Mouse (Mus musculus): ENCODE data around the gene Map3k5. TPM values are rescaled to one million over a fixed set of nuclear protein-coding genes. Genes with fewer than 3 reads are reported as not detected.
"Not testable (repeated sequence)": the region's sequence is repeated elsewhere in the genome, so short reads cannot be mapped to it uniquely, and the experiment has no call there.

Map3k5 gene
- polyA plus RNA-seq, 1 experiment from 2014 or later = 2.5 TPM

GRCm38 (mm10) chr10:19962746-19963145 is 28.5 kb downstream of the Map3k5 start:
- H3K4me1 ChIP-seq (ENCODE audit: control insufficient read depth, insufficient read depth, low read length) = peaks cover 30% of the 10 kb centered on the region; the same call in 1 of the 2 replicates
- H3K27me3 ChIP-seq (replicated peaks; ENCODE audit: control insufficient read depth, insufficient read depth, low read length) = no peaks in the 10 kb centered on the region
- ATAC-seq (ENCODE audit: low read depth) = no peak
- H3K4me3 ChIP-seq (ENCODE audit: low read depth, low read length) = no peak overlapping the region
- 36% methylated on average over 4 of the region's 4 CpGs for WGBS
- H3K27ac ChIP-seq (replicated peaks; ENCODE audit: low read depth, low read length) = no peak overlapping the region
- no peaks in the 10 kb centered on the region for H3K36me3 ChIP-seq (ENCODE audit: control insufficient read depth, insufficient read depth, low read length)
- DNase-seq (ENCODE audit: low spot score) = peak; percentile 74
- no peak overlapping the region for H3K4me2 ChIP-seq (ENCODE audit: low read depth, low read length)
- no peak overlapping the region for H3K9ac ChIP-seq (ENCODE audit: low read depth, low read length)
- H3K9me3 ChIP-seq (ENCODE audit: control insufficient read depth, low read length) = no peaks in the 10 kb centered on the region

GRCm38 (mm10) chr10:19963206-19963605 is 28.9 kb downstream of the Map3k5 start:
- ATAC-seq (ENCODE audit: low read depth) (no peak), DNase-seq (ENCODE audit: low spot score) (no peak)
- no peaks in the 10 kb centered on the region for H3K36me3 ChIP-seq (ENCODE audit: control insufficient read depth, insufficient read depth, low read length)
- H3K4me1 ChIP-seq (ENCODE audit: control insufficient read depth, insufficient read depth, low read length) = peaks cover 30% of the 10 kb centered on the region; the same call in 1 of the 2 replicates
- no peaks in the 10 kb centered on the region for H3K9me3 ChIP-seq (ENCODE audit: control insufficient read depth, low read length)
- no peak overlapping the region for H3K9ac ChIP-seq (ENCODE audit: low read depth, low read length)
- 50% methylated on average over 1 of the region's 1 CpGs for WGBS
- H3K27ac ChIP-seq (replicated peaks; ENCODE audit: low read depth, low read length) = 0 out of 2 replicates have a peak overlapping the region, but pooled peaks have one; percentile 21
- H3K27me3 ChIP-seq (replicated peaks; ENCODE audit: control insufficient read depth, insufficient read depth, low read length) = no peaks in the 10 kb centered on the region
- no peak overlapping the region for H3K4me3 ChIP-seq (ENCODE audit: low read depth, low read length)
- H3K4me2 ChIP-seq (ENCODE audit: low read depth, low read length) = no peak overlapping the region

- H3K27ac ChIP-seq (replicated peaks; ENCODE audit: low read depth, low read length) = no peak overlapping the region
- no peak overlapping the region for H3K4me3 ChIP-seq (ENCODE audit: low read depth, low read length)
- ATAC-seq (ENCODE audit: low read depth) (no peak), DNase-seq (ENCODE audit: low spot score) (peak; percentile 62)
- H3K9ac ChIP-seq (ENCODE audit: low read depth, low read length) = no peak overlapping the region
- H3K4me1 ChIP-seq (ENCODE audit: control insufficient read depth, insufficient read depth, low read length) = peaks cover 30% of the 10 kb centered on the region; the same call in 1 of the 2 replicates
- H3K9me3 ChIP-seq (ENCODE audit: control insufficient read depth, low read length) = no peaks in the 10 kb centered on the region
- H3K4me2 ChIP-seq (ENCODE audit: low read depth, low read length) = no peak overlapping the region
- no peaks in the 10 kb centered on the region for H3K36me3 ChIP-seq (ENCODE audit: control insufficient read depth, insufficient read depth, low read length)
- WGBS = 67% methylated on average over 4 of the region's 4 CpGs
- no peaks in the 10 kb centered on the region for H3K27me3 ChIP-seq (replicated peaks; ENCODE audit: control insufficient read depth, insufficient read depth, low read length)
Observed at GRCm38 (mm10) chr10:19964105-19964504, 29.8 kb downstream of the Map3k5 start.

GRCm38 (mm10) chr10:19966597-19966996 is 32.3 kb downstream of the Map3k5 start:
- WGBS = 68% methylated on average over 6 of the region's 6 CpGs
- Histone ChIP-seq H3K27me3 (replicated peaks; ENCODE audit: control insufficient read depth, insufficient read depth, low read length) (no peaks in the 10 kb centered on the region), H3K9ac (ENCODE audit: low read depth, low read length) (no peak overlapping the region), H3K36me3 (ENCODE audit: control insufficient read depth, insufficient read depth, low read length) (no peaks in the 10 kb centered on the region), H3K4me3 (ENCODE audit: low read depth, low read length) (no peak overlapping the region), H3K27ac (replicated peaks; ENCODE audit: low read depth, low read length) (no peak overlapping the region), H3K4me1 (ENCODE audit: control insufficient read depth, insufficient read depth, low read length) (peaks cover 29% of the 10 kb centered on the region; the same call in 1 of the 2 replicates), H3K4me2 (ENCODE audit: low read depth, low read length) (no peak overlapping the region), H3K9me3 (ENCODE audit: control insufficient read depth, low read length) (no peaks in the 10 kb centered on the region)
- ATAC-seq (ENCODE audit: low read depth) (no peak), DNase-seq (ENCODE audit: low spot score) (no peak)

GRCm38 (mm10) chr10:19968445-19968844 is 34.2 kb downstream of the Map3k5 start:
- DNase-seq (ENCODE audit: low spot score) (no peak), ATAC-seq (ENCODE audit: low read depth) (no peak)
- Histone ChIP-seq H3K4me2 (ENCODE audit: low read depth, low read length) (no peak overlapping the region), H3K36me3 (ENCODE audit: control insufficient read depth, insufficient read depth, low read length) (no peaks in the 10 kb centered on the region), H3K27me3 (replicated peaks; ENCODE audit: control insufficient read depth, insufficient read depth, low read length) (no peaks in the 10 kb centered on the region), H3K4me3 (ENCODE audit: low read depth, low read length) (no peak overlapping the region), H3K9me3 (ENCODE audit: control insufficient read depth, low read length) (no peaks in the 10 kb centered on the region), H3K9ac (ENCODE audit: low read depth, low read length) (no peak overlapping the region), H3K4me1 (ENCODE audit: control insufficient read depth, insufficient read depth, low read length) (peaks cover 13% of the 10 kb centered on the region; the same call in 1 of the 2 replicates), H3K27ac (replicated peaks; ENCODE audit: low read depth, low read length) (no peak overlapping the region)
- WGBS = 85% methylated on average over 8 of the region's 8 CpGs

- Histone ChIP-seq H3K4me2 (ENCODE audit: low read depth, low read length) (no peak overlapping the region), H3K27me3 (replicated peaks; ENCODE audit: control insufficient read depth, insufficient read depth, low read length) (no peaks in the 10 kb centered on the region), H3K4me1 (ENCODE audit: control insufficient read depth, insufficient read depth, low read length) (0 out of 2 replicates have a peak, but pooled peaks cover 7% of the 10 kb centered on the region), H3K9me3 (ENCODE audit: control insufficient read depth, low read length) (no peaks in the 10 kb centered on the region), H3K9ac (ENCODE audit: low read depth, low read length) (no peak overlapping the region), H3K4me3 (ENCODE audit: low read depth, low read length) (no peak overlapping the region), H3K36me3 (ENCODE audit: control insufficient read depth, insufficient read depth, low read length) (no peaks in the 10 kb centered on the region), H3K27ac (replicated peaks; ENCODE audit: low read depth, low read length) (no peak overlapping the region)
- 79% methylated on average over 14 of the region's 14 CpGs for WGBS
- ATAC-seq (ENCODE audit: low read depth) (no peak), DNase-seq (ENCODE audit: low spot score) (no peak)
Observed at GRCm38 (mm10) chr10:19969831-19970460, 35.7 kb downstream of the Map3k5 start.

- H3K27ac ChIP-seq (replicated peaks; ENCODE audit: low read depth, low read length); H3K27me3 ChIP-seq (replicated peaks; ENCODE audit: control insufficient read depth, insufficient read depth, low read length); H3K4me1 ChIP-seq (ENCODE audit: control insufficient read depth, insufficient read depth, low read length); ATAC-seq (ENCODE audit: low read depth); H3K4me2 ChIP-seq (ENCODE audit: low read depth, low read length); H3K4me3 ChIP-seq (ENCODE audit: low read depth, low read length); DNase-seq (ENCODE audit: low spot score); H3K36me3 ChIP-seq (ENCODE audit: control insufficient read depth, insufficient read depth, low read length); H3K9ac ChIP-seq (ENCODE audit: low read depth, low read length); H3K9me3 ChIP-seq (ENCODE audit: control insufficient read depth, low read length): not testable (repeated sequence)
- 86% methylated on average over 6 of the region's 7 CpGs for WGBS
Observed at GRCm38 (mm10) chr10:19971491-19971890, 37.2 kb downstream of the Map3k5 start.

GRCm38 (mm10) chr10:19973321-19974108 is 39.2 kb downstream of the Map3k5 start:
- Histone ChIP-seq H3K36me3 (ENCODE audit: control insufficient read depth, insufficient read depth, low read length) (no peaks in the 10 kb centered on the region), H3K4me1 (ENCODE audit: control insufficient read depth, insufficient read depth, low read length) (no peaks in the 10 kb centered on the region), H3K4me3 (ENCODE audit: low read depth, low read length) (no peak overlapping the region), H3K9ac (ENCODE audit: low read depth, low read length) (no peak overlapping the region), H3K4me2 (ENCODE audit: low read depth, low read length) (no peak overlapping the region), H3K9me3 (ENCODE audit: control insufficient read depth, low read length) (no peaks in the 10 kb centered on the region), H3K27me3 (replicated peaks; ENCODE audit: control insufficient read depth, insufficient read depth, low read length) (no peaks in the 10 kb centered on the region), H3K27ac (replicated peaks; ENCODE audit: low read depth, low read length) (no peak overlapping the region)
- no peak for DNase-seq (ENCODE audit: low spot score)
- ATAC-seq (ENCODE audit: low read depth) = no peak
- 72% methylated on average over 12 of the region's 12 CpGs for WGBS
